Mouse (Mus musculus) testis, adult 2 months (tissue): Measurements from ENCODE around the gene Rgs12. TPM values are rescaled to one million over a fixed set of nuclear protein-coding genes. Genes with fewer than 3 reads are reported as not detected.

Source experiments
- H3K27ac ChIP-seq: fragments of 200-500 bp; 2 replicates; pipeline ENCODE4 v1.5.1; 2012; ENCODE audit warnings: low read depth, low read length; ENCODE audit not compliant: control insufficient read depth, insufficient read depth
- H3K27me3 ChIP-seq: fragments of 200-500 bp; 2 replicates; pipeline ENCODE4 v1.6.1; 2012; ENCODE audit warnings: mild to moderate bottlenecking, low read length, moderate library complexity; ENCODE audit not compliant: control insufficient read depth, insufficient read depth
- H3K36me3 ChIP-seq: fragments of 200-500 bp; 2 replicates; pipeline ENCODE4 v1.6.1; 2012; ENCODE audit warnings: mild to moderate bottlenecking, low read length; ENCODE audit not compliant: control insufficient read depth, insufficient read depth
- H3K4me1 ChIP-seq: fragments of 200-500 bp; 2 replicates; pipeline ENCODE4 v1.6.1; 2012; ENCODE audit warnings: low read length; ENCODE audit not compliant: control insufficient read depth, insufficient read depth
- H3K4me3 ChIP-seq: fragments of 200-500 bp; 2 replicates; pipeline ENCODE4 v1.5.1; 2012; ENCODE audit warnings: low read depth, mild to moderate bottlenecking, low read length, moderate library complexity, mixed read lengths; ENCODE audit not compliant: control insufficient read depth
- CTCF ChIP-seq: fragments of 200-500 bp; IDR thresholded peaks from 2 replicates; pipeline ENCODE4 v1.5.1; 2012; ENCODE audit warnings: low read depth, mild to moderate bottlenecking, inconsistent platforms, low read length, moderate library complexity; ENCODE audit not compliant: control insufficient read depth, insufficient read depth, insufficient replicate concordance
- POLR2A ChIP-seq: fragments of 200-500 bp; IDR thresholded peaks from 2 replicates; pipeline ENCODE4 v1.6.1; 2012; ENCODE audit warnings: low read depth, mild to moderate bottlenecking, inconsistent platforms, low read length, moderate library complexity; ENCODE audit not compliant: control insufficient read depth
- polyA plus RNA-seq: library from polyadenylated mRNA; depleted of rRNA; stranded (reverse); fragments of >200 nt; gene quantifications from 2 replicates; pipeline ENCODE4 v1.2.3, GENCODE M21; 2012

The Rgs12 gene
- polyA plus RNA-seq, 1 experiment: 35.2 TPM

DNA sequence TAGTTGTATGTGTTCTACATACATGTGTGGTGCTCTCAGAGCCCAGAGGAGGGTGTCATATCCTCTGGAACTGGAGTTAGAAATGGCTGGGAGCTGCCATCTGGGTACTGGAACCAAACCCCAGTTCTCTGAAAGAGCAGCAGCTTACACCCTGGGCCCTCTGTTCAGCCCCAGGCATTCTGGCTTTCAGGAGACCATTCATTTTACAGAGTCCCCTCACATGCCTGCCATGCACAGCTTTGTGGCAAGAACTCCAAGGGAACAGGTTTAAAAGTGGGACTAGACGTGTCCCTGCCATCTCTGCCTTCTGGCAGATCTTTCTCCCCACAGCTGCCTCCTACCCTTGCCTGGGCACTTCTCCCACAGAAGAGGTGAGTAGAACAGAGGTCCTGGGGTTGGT, 84.4 kb downstream of the Rgs12 start:
- H3K27me3 ChIP-seq: no peaks in the 10 kb centered on the region
- H3K27ac ChIP-seq: no peak overlapping the region
- H3K4me1 ChIP-seq: no peaks in the 10 kb centered on the region
- peaks cover 4% of the 10 kb centered on the region for H3K36me3 ChIP-seq
- no peak for TF ChIP-seq POLR2A
- no peak for TF ChIP-seq CTCF
- H3K4me3 ChIP-seq: no peak overlapping the region

DNA sequence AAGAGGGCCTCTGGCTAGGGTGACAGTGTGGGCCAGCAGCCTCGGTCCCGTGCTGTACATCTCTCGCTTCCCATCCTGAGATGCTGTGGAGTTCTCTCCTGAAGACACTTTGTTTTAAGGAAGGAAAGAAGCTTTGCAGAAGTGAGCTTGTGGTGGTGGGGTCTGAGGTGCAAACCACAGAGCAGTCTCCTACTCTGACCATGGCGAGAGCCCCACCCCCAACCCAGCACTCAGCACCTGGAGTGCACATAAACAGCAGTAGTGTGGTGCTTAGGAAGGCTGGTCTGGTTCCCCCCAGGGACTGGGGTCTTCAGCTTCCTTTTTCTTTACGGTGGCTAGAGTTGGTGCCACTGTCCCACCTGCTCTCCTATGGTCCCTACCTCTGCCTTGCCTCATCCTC, 85.9 kb downstream of the Rgs12 start:
- Histone ChIP-seq H3K27me3 (no peaks in the 10 kb centered on the region), H3K4me3 (no peak overlapping the region), H3K36me3 (peaks cover 2% of the 10 kb centered on the region), H3K27ac (no peak overlapping the region), H3K4me1 (no peaks in the 10 kb centered on the region)
- no peak for TF ChIP-seq CTCF

DNA sequence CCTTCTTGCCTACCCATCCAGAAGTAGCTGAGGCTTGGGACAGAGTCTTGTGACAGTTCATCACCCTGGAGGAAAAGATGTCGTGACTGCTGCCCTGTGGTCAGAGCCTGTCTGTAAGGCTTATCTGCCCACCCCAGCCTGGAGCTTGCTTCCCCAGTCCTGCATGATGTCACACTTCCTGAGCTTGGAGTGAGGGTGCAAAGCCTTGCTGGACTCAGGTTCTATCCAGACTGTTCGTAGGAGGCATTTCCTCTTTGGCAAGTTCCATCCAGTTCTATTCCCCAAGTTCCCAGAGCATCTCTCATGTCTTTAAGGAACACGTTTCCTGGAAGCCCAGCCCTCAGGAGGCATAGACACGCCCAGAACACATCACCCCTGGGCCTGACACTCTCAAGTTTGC, 86.5 kb downstream of the Rgs12 start:
- Histone ChIP-seq H3K4me3 (no peak overlapping the region), H3K27me3 (no peaks in the 10 kb centered on the region), H3K27ac (no peak overlapping the region), H3K4me1 (no peaks in the 10 kb centered on the region), H3K36me3 (peaks cover 2% of the 10 kb centered on the region)
- no peak for TF ChIP-seq POLR2A
- TF ChIP-seq CTCF: no peak

DNA sequence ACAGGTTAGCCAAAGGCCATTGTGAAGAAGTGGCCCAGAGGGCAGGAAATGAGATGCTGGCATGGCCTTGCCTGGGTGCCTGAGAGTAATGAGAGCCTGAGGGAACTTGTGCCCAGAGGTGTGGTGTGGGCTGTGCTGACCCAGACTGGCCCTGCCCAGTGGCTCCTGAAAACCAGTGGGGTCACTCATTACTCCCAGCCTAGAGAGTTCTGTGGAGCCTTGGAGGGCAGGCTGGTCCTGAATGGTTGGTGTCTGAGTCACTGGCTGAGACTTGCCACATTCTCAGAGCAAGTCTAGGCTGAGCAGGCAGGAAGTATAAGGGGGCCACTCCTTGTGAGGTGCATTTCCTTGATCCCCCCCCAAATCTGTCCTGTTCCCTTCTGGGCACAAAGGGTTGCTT, 88.2 kb downstream of the Rgs12 start:
- Histone ChIP-seq H3K4me3 (no peak overlapping the region), H3K27me3 (no peaks in the 10 kb centered on the region), H3K27ac (no peak overlapping the region), H3K36me3 (no peaks in the 10 kb centered on the region; the same call in 1 of the 2 replicates), H3K4me1 (no peaks in the 10 kb centered on the region)
- TF ChIP-seq POLR2A (no peak), CTCF (no peak)

DNA sequence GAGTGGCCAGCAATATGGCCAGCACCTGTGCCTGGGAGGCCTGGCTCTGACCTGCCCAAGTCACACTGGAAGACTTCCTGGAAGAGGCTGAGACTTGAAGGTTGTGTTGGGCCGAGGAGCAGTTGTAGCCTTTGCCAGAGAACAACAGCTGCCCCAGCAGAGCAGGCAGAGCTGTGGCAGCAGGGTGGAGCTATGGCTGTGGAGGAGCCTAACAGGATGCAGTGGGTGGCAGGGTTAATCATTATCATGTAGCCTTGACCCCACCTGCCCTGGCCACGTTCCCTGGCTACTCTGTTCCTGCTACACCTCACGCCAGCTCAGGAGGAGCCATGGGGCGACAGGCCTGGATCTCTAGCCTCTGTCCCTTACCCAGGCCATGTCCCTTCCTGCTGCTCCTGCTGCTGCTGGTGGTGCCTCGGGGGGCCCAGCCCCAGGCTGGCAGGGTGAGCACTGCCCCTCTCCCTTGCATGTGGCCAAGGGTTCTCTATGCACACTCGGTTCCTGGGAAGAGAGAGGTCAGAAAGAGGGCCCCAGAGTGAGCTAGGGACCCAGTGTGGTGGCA, 92.1 kb downstream of the Rgs12 start, which contains the start of gene Hgfac:
TSS of gene Hgfac (plus strand) at position 242 of the 562 bp plus-strand sequence.
- Histone ChIP-seq H3K27me3 (no peaks in the 10 kb centered on the region), H3K36me3 (no peaks in the 10 kb centered on the region), H3K4me1 (no peaks in the 10 kb centered on the region), H3K4me3 (no peak within 1 kb of the TSS), H3K27ac (no peak within 1 kb of the TSS)
- TF ChIP-seq POLR2A: no peak
- TF ChIP-seq CTCF: no peak

DNA sequence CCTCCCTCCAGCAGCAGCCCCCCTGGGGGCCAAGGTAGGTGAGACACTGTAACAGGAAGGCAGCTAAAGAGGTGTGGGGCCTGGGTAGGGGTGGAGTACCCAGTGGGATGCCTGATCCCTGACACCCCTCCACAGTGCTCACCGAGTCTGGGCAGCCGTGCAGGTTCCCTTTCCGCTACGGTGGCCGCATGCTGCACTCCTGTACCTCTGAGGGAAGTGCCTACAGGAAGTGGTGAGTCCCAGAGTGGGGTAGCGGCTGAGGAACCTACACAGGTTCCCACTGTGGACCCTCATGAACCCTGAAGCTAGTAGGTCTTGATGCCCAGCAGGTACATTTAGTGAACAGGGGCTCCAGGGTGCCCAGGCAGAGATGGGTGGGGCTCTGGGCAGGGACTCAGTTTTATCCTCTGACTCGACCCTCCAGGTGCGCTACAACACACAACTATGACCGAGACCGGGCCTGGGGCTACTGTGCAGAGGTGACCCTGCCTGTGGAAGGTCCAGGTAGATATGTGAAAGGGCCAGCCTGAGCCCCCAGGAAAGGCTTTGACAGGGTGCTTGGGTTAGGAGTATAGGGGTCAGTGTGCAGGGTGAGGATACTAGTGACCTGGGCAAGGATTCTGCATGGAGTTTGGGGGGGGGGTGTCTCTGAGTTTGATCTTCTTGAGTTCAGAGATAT, 93.3 kb downstream of the Rgs12 start:
- no peaks in the 10 kb centered on the region for H3K36me3 ChIP-seq
- H3K4me3 ChIP-seq: no peak overlapping the region
- no peaks in the 10 kb centered on the region for H3K27me3 ChIP-seq
- TF ChIP-seq POLR2A: no peak
- TF ChIP-seq CTCF: no peak
- no peaks in the 10 kb centered on the region for H3K4me1 ChIP-seq
- H3K27ac ChIP-seq: no peak overlapping the region

DNA sequence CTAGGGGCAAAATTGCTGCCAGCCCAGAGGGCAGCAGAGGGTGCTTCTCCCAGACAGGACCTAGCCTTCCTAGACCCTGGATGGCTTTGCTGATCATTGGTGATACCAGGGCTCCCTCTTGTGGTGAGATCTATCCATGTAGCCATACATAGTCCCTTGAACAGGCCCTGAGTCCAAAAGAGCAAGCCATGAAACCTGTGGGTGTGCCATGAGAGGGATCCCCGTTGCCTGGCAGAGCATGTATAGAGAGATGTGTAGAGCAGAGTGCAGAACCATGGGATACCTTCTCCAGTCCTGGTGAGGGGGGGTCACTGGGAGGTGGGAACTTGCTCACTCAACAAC, 93.8 kb downstream of the Rgs12 start:
- no peak for TF ChIP-seq POLR2A
- peak; percentile 62; the same call in 1 of the 2 replicates for TF ChIP-seq CTCF
- H3K36me3 ChIP-seq: no peaks in the 10 kb centered on the region

More for the DNA sequence above, 93.8 kb downstream of the Rgs12 start:
- H3K4me3 ChIP-seq: no peak overlapping the region
- no peaks in the 10 kb centered on the region for H3K27me3 ChIP-seq
- no peak overlapping the region for H3K27ac ChIP-seq
- no peaks in the 10 kb centered on the region for H3K4me1 ChIP-seq
